Mouse (Mus musculus) cortical plate, adult 2 months (tissue): ENCODE measurements around the gene Sorbs1.

Experiments
- CTCF ChIP-seq: fragments of 200-500 bp; IDR thresholded peaks from 2 replicates; pipeline ENCODE4 v1.5.1; 2011; ENCODE audit warnings: mild to moderate bottlenecking, control low read depth, low read length; ENCODE audit not compliant: insufficient read depth; ENCODE audit errors: extremely low read depth
- POLR2A ChIP-seq: fragments of 200-500 bp; IDR thresholded peaks from 2 replicates; pipeline ENCODE4 v1.6.1; 2011; ENCODE audit warnings: mild to moderate bottlenecking, low read length, control low read depth; ENCODE audit not compliant: insufficient read depth; ENCODE audit errors: extremely low read depth

DNA sequence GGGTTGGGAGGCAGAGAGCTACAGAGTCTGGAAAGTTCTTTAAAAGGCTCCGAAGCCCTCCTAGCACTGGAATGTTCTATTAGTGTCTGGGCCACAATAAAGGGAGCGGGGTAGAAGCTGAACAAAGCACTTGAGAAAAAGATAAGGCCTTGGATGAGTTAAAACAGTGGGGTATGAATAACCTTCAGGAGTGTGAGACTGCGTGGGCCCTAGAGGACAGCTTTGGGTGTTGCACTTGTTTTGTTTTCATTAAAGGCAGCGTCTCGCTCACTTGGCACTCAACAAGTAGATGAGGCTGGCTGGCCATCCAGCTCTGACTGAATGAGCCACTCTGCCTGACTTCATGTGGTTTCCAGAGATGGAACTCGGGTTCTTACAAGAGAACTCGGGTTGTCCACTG is 78.5 kb downstream of the Sorbs1 start:
- TF ChIP-seq POLR2A (no peak), CTCF (no peak)
